Mouse (Mus musculus) right cerebral cortex, adult 2 months (tissue): ENCODE measurements around the gene Pdcd2l.
"Not testable (repeated sequence)": the region's sequence is repeated elsewhere in the genome, so short reads cannot be mapped to it uniquely, and the experiment has no call there.

Source experiments
- DNase-seq, 2 experiments: peaks; one replicate each; pipeline ENCODE4 v3.0.0; 2021 to 2022; ENCODE audit warnings: low spot score in 2 of 2

The Pdcd2l gene

DNA sequence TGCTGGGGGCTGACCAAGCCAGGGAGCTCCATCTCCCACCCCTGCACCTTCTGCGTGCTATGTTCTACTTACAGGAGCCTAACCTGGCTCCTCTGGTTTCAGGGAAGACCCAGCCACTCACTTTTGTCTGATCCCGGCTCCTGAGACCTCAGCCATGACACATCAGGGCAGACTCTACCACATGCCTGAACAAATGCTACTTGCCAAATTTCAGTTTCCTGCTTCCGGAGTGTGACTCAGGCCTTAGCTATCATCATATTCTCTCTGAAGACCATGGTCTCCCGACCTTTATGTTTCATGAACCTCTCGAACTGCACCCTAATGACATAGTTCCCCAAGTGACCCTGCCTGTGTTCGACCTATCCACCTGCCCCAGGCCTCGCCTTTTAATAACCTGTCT, 16.8 kb upstream of the Pdcd2l start:
- DNase-seq: no peak

DNA sequence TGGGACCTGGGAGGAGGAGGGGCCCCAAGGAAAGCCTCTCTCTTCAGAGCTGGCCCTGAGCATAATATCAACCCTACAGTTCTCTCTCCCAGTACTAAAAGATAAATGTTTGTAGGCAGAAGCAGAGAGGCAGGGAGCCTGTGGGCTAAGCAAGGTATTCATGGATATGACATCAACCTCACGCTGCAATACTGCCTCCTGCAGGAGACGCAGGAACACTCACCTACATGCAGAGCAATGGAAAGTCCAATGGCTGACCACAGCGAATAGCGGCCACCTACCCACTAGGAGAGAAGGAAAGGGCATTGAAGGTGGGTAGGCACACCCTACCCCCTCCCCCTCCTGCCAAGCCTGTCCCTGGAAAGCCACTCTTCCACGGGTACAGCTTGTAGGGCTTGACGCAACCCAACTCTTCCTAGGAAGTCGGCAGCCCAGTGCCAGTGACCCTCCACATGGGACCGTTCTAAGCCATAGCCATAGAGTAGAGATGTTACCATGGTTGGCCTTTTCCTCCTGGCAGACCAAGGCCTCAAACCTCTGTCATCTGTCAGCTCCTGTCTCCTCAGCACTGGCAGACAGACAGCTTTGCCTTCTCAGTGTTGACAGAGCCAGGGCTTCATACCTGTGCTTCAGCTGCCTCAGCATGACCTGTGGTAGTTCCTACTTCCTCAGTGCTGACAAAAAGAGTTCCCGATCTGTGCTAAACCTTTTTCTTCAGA, 11.7 kb upstream of the Pdcd2l start:
- no peak for DNase-seq

DNA sequence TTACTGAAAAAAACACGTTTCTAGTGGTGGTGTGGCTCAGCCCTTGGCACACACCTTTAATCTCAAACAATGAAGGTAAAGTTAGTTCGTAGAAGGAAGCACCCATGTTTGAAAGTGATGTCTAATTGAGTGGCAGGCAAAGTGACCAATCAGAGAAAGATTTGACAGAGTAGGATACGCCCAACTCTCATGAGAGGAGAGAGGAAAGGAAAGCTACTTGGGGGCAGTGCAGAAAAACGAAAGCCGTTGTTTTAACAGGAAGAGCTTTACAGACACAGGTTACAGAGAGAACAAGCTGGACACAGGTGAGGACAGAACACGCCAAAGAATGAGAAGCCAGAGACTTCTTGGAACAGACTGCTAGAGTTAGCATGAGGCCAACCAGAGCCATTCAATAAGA, 9.9 kb upstream of the Pdcd2l start:
- no peak for DNase-seq

DNA sequence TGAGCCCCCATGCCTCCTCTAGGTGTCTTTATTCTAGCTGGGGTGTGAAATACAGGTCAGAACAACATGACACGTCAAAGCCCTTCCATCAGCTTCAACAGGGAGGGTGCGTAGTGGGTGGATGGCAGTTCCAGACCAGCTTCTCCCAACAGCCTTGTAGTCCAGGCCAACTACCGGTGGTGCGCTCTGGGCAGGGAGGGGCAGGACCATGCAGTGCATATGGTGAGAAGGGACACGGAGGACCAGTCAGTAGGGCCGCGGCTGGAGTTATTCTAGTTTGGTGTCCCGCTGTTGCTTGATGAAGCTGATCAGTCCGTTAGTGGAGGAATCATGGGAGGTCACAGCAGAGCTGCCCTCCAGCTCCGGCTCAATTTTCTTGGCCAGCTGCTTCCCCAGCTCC, 5.7 kb upstream of the Pdcd2l start:
- DNase-seq: not testable (repeated sequence)

DNA sequence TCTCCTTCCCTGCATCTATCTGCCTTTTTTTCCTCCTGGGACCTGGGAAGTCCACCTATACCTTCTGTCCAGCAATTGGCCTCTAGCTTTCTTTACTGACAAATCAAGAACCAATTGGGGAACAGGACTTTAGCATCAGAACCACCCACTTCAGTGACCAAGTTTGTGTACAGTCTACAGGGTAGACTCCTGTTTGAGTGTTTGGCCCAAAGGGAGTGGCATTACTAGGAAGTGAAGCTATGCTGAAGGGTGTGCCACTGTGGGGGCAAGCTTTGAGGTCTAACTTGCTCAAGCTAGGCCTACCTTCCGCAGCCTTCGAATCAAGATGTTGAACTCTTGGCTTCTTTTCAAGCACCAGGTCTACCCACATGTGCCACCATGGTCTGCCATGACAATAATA, 4.4 kb upstream of the Pdcd2l start:
- no peak for DNase-seq

DNA sequence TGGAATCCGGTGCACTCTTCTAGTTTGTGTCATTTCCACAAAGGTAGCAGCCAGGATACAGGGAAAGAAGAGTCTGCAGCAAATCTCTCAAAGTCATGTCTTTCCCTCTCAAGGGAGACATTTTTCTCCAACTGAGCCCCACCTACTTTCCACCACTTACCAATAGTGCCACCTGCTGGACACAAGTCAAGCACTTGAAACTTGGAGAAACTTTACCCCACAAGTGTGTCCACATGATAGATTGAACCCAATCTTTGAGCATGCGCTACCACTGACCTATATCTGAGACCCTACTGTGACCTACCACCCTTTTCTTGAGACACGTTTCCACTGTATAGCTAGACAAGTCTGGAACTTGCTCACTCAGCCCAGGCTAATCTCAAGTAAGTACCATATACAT, 1.9 kb upstream of the Pdcd2l start:
- DNase-seq: peak in 1 of 2 experiments; percentile 28

DNA sequence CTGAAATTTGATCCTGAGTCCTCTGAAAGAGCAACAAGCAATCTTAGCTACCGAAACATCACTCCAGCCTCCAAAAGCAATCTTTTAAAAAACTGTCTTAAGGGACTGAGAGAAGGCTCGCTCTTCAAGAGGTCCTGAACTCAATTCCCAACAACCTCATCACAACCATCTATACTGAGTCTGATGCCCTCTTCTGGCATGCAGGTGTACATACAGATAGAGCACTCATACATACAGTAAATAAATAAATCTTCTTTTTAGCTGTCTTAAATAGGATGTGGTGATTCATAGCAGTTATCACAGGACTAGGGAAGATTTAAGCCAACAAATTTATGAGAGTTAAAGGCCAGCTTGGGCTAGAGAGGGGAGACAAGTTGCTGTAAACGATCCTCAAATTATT, 829 bp downstream of the Pdcd2l start:
- no peak for DNase-seq

DNA sequence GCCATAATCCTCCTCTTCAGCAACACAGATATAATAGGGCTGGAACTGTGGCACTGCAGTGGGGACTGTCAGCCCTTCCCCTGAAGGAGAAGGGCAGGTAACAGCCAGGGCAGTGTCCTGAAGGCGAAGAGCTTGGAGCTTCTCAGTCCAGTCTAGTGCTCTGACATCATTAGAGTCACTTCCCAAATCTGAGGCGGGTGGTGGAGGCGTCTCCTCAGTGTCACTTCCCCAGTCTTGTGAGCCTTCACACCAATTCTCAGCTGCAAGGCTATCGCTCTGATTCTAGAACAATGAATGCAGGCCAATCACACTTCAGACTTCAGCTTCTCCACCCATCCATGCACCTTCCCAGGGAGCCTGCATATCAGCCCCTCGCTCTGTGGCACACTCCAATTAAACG, 3.6 kb downstream of the Pdcd2l start:
- DNase-seq: no peak

DNA sequence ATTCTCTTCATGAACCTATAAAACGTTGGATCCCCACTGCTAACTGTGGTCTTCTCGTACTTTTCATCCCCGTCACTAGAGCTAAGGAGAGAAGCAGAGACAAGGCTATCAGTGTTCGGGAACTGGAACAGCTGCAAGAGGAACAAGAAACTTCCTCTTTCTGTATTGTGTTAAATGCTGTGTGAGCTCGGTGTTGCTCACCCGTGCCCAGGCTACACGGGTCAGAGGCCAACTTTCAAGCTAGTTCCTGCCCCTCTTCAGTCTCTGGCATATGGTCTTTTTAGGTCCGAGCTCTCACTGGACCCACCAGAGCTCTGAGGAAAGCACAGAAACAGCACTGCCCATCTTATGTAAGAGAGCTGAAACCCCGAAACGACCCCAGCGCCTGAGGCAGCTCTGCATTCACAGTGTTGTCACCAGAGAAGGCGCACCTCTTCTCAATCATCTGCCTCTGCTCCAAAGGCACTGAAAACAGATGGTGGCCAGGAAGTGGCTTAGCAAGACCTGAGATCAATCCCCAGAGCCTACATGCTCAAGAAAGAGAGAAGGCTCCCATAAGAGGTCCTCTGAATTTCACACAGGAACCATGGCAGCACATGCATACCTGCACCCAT, 7.0 kb downstream of the Pdcd2l start:
- no peak for DNase-seq

DNA sequence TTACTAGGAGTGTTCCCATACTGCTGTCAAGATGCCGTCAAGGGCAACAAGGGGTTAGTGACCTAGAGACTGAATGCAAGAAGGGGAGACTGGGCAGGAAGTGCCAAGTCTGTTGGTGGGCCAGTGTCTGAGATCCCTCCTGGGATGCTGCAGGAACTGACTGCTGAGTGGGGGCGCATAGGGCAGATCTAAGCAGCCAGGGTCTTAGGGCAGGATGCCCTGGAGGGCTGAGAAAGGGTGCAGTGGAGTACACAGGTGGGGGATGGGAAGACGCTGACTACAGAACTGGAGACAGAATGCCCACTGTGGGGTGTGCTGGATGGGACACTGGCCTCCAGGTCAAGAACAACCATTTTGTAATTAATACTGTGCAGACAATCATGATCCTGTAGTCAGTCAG, 12.7 kb downstream of the Pdcd2l start:
- no peak for DNase-seq

DNA sequence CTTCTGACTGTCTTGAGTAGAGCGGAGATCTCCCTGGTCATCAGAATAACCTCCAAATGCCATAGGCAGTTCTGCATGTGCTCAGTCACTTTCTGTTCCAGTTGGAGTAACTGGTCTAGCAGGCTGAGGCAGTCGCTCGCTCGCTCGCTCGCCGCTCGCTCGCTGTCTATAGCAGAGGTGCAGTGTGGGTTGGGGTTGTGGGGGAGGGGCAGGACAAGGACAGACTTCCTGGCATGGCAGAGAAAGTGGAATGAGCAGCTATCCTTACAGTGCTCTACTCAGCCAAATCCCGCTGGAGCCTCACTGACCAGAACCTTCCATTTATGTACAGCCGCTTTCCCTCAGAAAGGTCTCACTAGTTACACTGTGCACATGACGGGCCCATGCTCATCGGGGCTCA, 13.1 kb downstream of the Pdcd2l start:
- DNase-seq: no peak

DNA sequence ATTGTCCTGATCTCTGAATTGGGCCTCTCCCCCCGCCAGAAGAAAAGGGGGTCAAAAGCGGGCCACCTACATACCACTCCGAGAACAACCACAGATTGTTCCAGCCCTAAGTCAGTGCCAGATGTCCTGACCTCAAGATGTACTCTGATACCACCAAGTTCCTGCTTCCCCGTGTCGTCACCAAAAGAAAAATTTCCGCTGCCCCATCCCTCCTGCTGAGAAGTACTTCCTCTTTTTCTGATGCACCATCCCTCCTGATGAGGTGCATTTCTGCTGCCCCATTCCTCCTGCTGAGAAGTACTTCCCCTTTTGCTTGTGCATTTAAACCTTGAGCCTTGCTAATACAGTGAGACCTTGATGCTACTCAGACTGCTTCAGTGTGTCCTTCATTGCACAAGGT, 20.2 kb downstream of the Pdcd2l start:
- not testable (repeated sequence) for DNase-seq

DNA sequence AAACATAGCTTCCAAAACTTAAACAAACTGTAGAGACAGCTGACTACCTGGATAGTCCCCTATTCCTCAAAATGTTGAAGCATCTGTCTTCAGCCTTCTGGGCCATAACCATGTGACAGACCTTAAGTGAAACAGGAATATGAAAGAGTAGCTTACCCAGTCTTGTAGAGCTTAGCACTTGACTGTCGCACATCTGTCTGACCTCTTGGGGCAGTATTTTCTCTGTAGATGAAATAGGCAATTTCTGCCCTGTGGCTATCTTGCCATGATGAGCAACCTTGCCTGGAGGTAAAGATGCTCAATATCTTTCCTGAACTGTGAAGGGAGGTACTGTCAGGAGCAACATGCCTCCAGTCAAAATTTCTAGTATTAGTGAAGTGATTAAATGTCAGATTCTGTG, 24.2 kb downstream of the Pdcd2l start:
- DNase-seq: no peak

DNA sequence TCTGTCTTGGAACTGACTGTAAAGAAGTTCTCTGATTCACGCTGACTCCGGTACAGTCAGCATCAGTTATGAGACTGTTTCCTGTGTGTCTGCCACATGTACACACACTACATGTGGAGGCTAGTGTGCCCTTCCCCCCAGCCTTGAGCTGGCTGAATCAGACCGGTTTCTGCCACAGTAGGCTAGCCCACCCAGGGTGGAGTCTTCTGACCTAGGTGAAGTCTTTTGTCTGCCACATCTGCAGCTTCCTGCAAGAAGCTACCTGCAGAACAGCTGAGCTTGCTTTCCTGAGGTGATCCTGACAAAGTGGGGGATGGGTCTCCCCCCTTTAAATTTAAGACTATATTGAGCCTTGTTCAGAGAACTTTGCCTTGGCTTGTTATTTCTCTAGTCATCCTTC, 27.0 kb downstream of the Pdcd2l start, which contains the start of gene Uba2:
TSS of gene Uba2 (minus strand) at position 146 of the 400 bp plus-strand sequence.
- no peak for DNase-seq

DNA sequence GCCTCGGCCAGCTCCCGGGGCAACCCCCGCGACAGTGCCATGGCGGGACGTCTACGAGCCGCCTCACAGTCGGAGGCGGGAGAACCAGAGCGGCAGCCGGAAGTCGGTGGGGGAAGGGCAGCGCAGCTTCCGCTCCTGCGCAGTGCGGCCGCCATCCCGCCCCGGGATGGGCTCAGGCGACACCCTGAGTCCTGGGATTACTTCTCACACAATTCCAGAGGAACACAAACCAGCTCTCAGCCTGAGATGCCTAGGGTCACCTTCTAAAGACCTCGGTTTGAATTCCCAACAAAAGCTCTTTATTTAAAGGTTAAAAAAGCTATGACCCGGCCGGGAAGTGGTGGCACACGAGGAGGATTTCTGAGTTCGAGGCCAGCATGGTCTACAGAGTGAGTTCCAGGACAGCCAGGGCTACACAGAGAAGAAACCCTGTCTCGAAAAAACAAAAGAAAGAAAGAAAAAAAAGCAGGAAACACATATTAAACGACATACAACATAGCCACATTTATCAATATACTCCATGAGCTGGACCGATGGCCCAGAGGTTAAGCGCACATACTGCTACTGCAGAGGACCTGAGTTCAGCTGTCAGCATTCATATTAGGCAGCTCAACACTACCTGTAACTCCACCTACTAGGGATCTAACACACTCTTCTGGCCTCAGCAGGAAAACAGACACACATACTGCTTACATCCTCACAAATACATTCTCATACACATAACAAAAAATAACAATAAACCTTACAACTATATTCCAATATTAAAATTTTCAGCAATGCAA, 27.8 kb downstream of the Pdcd2l start:
- peak; percentile 90 to 94 for DNase-seq

DNA sequence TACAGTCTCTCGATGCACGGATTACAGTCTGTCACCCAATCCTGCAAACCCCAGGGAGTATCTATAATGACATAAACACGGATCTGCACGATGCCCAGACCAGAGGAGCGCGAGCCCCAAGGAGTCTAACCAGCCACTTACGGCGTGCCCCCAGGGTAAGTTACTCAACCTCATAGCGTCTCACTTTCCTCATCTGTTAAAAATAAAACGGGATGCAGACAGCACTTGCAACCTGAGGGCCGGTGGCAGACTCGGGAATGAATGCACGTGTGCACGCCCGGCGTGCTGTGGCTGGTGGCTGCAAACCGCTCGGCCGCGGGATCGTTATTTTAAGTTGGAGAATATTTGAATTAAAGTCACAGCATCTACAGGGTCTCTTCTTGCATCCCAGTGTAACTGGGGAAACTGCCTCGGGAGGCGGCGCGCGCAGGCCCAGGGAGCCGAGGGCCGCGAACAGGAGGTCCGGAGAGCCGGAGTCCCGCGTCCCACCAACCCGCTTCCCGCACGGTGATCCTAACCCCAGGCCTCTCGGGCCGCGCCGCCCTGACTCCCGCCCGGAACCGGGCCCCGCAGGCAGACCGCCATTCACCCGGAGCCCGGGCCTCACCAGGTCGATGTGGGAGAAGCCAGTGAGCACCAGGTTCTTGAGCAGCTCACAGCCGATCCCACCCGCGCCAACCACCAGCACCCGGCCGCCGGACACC, 28.5 kb downstream of the Pdcd2l start:
- DNase-seq: peak in 1 of 2 experiments; percentile 35

DNA sequence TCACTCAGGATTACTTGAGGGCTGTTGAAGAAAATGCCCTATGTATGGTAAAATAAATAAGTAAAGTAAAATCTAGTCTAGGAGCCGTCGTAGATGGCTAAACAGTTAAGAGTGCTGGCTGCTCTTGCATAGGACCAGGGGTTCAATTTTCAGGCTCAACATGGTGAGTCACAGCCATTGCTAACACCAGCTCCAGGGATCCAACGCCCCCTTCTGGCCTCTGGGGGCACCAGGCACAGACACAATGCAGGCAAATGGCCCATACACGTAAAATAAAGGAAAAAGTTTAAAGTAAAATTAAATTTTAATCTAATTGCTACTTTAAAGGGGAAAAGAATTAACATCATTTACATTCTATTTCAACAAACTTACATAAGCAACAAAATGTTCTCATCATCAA, 29.6 kb downstream of the Pdcd2l start:
- DNase-seq: no peak

DNA sequence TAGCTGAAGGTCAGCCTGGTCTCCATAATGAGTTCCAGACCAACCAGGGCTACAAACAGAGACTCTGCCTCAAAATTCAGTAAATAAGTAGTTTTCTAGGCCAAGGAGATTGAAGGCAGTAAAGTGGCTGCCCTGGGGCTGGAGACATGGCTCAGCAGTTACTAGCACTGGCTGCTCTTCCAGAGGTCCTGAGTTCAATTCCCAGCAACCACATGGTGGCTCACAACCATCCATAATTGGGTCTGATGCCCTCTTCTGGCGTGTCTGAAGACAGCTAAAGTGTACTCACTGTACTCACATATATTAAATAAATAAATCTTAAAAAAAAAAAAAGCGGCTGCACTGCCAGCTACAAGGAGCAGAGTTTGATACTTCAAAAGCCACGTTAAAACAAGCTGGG, 30.5 kb downstream of the Pdcd2l start:
- DNase-seq: no peak

DNA sequence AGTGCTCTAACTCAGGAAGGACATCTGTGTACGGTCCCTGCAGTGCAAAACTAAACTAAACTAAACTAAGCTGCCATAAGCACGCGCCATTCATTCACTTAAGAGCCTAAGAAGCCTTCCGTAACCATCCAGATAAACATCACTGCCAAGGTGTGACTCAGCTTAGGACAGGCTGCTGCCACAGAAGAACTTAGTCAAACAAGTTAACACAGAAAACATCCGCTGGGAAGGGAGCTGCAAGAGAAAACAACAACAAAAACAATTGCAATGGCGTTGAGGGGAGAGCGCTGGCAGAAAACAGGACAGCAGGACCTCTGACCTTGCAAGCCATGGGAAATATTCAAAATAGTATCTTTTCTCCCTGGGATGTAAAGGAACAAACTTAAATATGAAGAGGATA, 31.8 kb downstream of the Pdcd2l start:
- DNase-seq: no peak

DNA sequence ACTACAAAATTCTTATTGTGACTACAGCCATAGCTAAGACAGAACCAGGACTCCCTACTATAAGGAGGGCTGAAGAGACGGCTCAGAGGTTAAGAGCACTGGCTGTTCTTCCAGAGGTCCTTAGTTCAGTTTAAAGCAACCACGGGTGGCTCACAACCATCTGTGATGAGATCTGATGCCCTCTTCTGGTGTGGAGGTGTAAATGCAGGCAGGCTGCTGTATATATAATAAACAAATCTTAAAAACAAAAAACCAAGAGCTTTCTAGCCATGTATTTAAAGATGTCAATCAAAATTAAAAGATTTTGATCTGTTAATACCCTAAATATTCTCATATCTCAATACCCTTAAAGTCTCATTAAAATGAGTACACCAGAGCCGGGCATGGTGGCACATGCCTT, 37.3 kb downstream of the Pdcd2l start:
- DNase-seq: no peak

DNA sequence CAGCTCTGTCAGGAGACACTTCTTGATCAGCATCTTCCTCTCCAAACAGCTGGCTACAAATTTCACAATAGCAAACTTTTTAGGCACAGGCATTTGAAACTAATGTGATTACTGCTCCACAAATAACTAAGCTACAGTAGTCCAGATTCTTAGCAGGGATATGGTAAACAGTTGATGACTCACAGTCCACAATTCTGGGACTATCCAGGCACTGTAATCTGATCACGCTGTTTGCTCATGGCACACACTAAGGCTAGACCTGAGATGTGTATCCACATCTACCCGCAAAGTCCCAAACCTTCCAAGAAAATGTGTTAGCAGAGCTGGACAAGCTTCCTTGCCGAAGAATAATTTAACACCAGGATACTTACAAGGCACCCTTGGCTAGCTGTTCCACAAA, 38.5 kb downstream of the Pdcd2l start:
- DNase-seq: no peak

DNA sequence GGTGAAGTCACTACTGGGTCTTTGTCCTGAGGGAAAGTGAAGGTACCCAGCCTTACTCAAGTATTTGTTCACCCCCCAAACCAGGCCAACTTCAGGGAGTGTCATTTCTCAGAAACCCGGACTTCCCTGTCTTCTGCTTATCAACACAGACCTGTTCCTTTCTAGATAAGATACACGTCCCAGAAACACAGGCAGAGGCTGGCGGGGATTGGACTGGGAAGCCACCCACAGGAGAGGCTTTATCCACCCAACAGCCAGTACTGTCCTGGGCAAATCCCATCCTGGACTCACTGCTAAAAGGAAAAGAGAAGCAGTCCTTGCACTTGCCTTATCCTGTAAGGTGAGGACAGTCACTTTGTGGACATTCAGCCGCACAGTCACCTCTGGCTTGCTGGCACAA, 49.3 kb downstream of the Pdcd2l start:
- DNase-seq: no peak
